ENCODE assay signal across 8 mouse cellular contexts in genomic region chr2:155277721-155278120, GRCm38 (mm10). TPM values are rescaled to one million over a fixed set of nuclear protein-coding genes. Genes with fewer than 3 reads are reported as not detected.
DNase-seq lines count a peak whose midpoint lies in the region; ATAC-seq lines count a peak whose summit lies in the region.

No protein-coding gene starts in this region.

- no peaks in the 10 kb centered on the region for H3K9me3 ChIP-seq in heart, embryonic 10.5 days
- no peaks in the 10 kb centered on the region for H3K9me3 ChIP-seq in hindbrain, embryonic 16.5 days (ENCODE audit: control insufficient read depth, low read length)

- H3K4me2 ChIP-seq in hindbrain, embryonic 16.5 days (ENCODE audit: low read length) = peak overlapping the region; percentile 78

- peaks cover 29% of the 10 kb centered on the region for H3K36me3 ChIP-seq in heart, embryonic 10.5 days
- H3K36me3 ChIP-seq in hindbrain, embryonic 16.5 days (ENCODE audit: control insufficient read depth, insufficient read depth, low read length) = no peaks in the 10 kb centered on the region; the same call in 1 of the 2 replicates

- ATAC-seq in hindbrain, embryonic 16.5 days = no peak
- no peak for ATAC-seq in frontal cortex, adult (ENCODE audit: low TSS enrichment)

- H3K4me1 ChIP-seq in heart, embryonic 10.5 days = peaks cover 14% of the 10 kb centered on the region
- peaks cover 11% of the 10 kb centered on the region for H3K4me1 ChIP-seq in hindbrain, embryonic 16.5 days (ENCODE audit: control insufficient read depth, insufficient read depth, low read depth, low read length)

- H3K4me3 ChIP-seq in heart, embryonic 10.5 days = peak overlapping the region; percentile 91; the same call in 1 of the 2 replicates
- peak overlapping the region; percentile 97 for H3K4me3 ChIP-seq in hindbrain, embryonic 16.5 days (ENCODE audit: low read length)

- H3K27ac ChIP-seq in heart, embryonic 10.5 days = peak overlapping the region; percentile 96
- H3K27ac ChIP-seq in hindbrain, embryonic 16.5 days (ENCODE audit: low read depth, low read length) = no peak overlapping the region

- H3K27me3 ChIP-seq in heart, embryonic 10.5 days (ENCODE audit: insufficient read depth, poor library complexity, severe bottlenecking) = no peaks in the 10 kb centered on the region
- H3K27me3 ChIP-seq in hindbrain, embryonic 16.5 days (replicated peaks; ENCODE audit: control insufficient read depth, insufficient read depth, low read length) = no peaks in the 10 kb centered on the region

- no peak overlapping the region for H3K9ac ChIP-seq in hindbrain, embryonic 16.5 days (ENCODE audit: low read depth, low read length)

- DNase-seq in heart, embryonic 10.5 days (ENCODE audit: low spot score) = no peak
- DNase-seq in heart, adult 18-20 months = no peak
- DNase-seq in thymus, postnatal 14 days = peak; percentile 8
- DNase-seq in thymus, postnatal 10 days (ENCODE audit: low spot score in 2 of 2) = no peak
- DNase-seq in Muller cell, postnatal 12 days (ENCODE audit: inconsistent ontology term) = no peak
- no peak for DNase-seq in thymus, postnatal 0 days (ENCODE audit: low spot score)

- WGBS in heart, embryonic 10.5 days = 86% methylated on average over 2 of the region's 2 CpGs
- WGBS in hindbrain, embryonic 16.5 days = 93% methylated on average over 2 of the region's 2 CpGs

RNA-seq across cellular contexts. Expression of gene Map1lc3a, which starts 1.6 kb away (rescaled TPM):
- 140 and 172 TPM in 2 replicates for polyA plus RNA-seq in heart, embryonic 10.5 days (2016; fragmentation: Nextera tagmentation; extraction: Ambion mirVana)
- 100 to 1,000 TPM; 727 to 753 TPM for total RNA-seq in heart, adult 18-20 months (2021)
- 693 and 772 TPM in 2 replicates for polyA plus RNA-seq in hindbrain, embryonic 16.5 days (2015; fragmentation: Nextera tagmentation; extraction: Ambion mirVana)
- polyA plus RNA-seq in thymus, postnatal 0 days (2015; fragmentation: Nextera tagmentation; extraction: Ambion mirVana) = 74.0 and 84.3 TPM in 2 replicates

RNA-seq across cellular contexts. Expression of gene Dynlrb1, which starts 41.4 kb away (rescaled TPM):
- polyA plus RNA-seq in heart, embryonic 10.5 days (2016; fragmentation: Nextera tagmentation; extraction: Ambion mirVana) = 380 and 389 TPM in 2 replicates
- 100 to 1,000 TPM; 138 to 161 TPM for total RNA-seq in heart, adult 18-20 months (2021)
- polyA plus RNA-seq in hindbrain, embryonic 16.5 days (2015; fragmentation: Nextera tagmentation; extraction: Ambion mirVana) = 746 and 788 TPM in 2 replicates
- polyA plus RNA-seq in thymus, postnatal 0 days (2015; fragmentation: Nextera tagmentation; extraction: Ambion mirVana) = 410 and 468 TPM in 2 replicates
